Mouse (Mus musculus) liver, adult 2 months (tissue): Measurements from ENCODE around the gene Sgsm2. TPM values are rescaled to one million over a fixed set of nuclear protein-coding genes. Genes with fewer than 3 reads are reported as not detected.

ENCODE experiments used
- DNase-seq: peaks from one replicate; pipeline ENCODE4 v3.0.0-alpha.2; 2011; ENCODE audit warnings: low read depth, low spot score; ENCODE audit errors: extremely low read depth
- H3K27ac ChIP-seq: fragments of 200-500 bp; replicated peaks from 2 replicates; pipeline ENCODE4 v1.5.1; 2012; ENCODE audit warnings: low read depth, mild to moderate bottlenecking, control low read depth, inconsistent platforms, low read length; ENCODE audit not compliant: insufficient read depth
- H3K27me3 ChIP-seq: fragments of 200-500 bp; 2 replicates; pipeline ENCODE4 v1.6.1; 2012; ENCODE audit warnings: mild to moderate bottlenecking, moderate library complexity, low read length, inconsistent platforms; ENCODE audit not compliant: control insufficient read depth, insufficient read depth
- H3K36me3 ChIP-seq: fragments of 200-500 bp; 2 replicates; pipeline ENCODE4 v1.6.1; 2012; ENCODE audit warnings: low read length, inconsistent platforms; ENCODE audit not compliant: control insufficient read depth, insufficient read depth
- H3K4me1 ChIP-seq: fragments of 200-500 bp; 2 replicates; pipeline ENCODE4 v1.6.1; 2011; ENCODE audit warnings: low read length; ENCODE audit not compliant: control insufficient read depth, insufficient read depth
- H3K4me3 ChIP-seq: fragments of 200-500 bp; 2 replicates; pipeline ENCODE4 v1.5.1; 2011; ENCODE audit warnings: low read depth, mild to moderate bottlenecking, control low read depth, low read length, moderate library complexity; ENCODE audit not compliant: insufficient read depth
- H3K79me2 ChIP-seq: fragments of 200-500 bp; 2 replicates; pipeline ENCODE4 v1.6.1; 2012; ENCODE audit warnings: inconsistent platforms, mild to moderate bottlenecking, low read length, moderate library complexity; ENCODE audit not compliant: control insufficient read depth, insufficient read depth
- H3K9ac ChIP-seq: fragments of 200-500 bp; 2 replicates; pipeline ENCODE4 v1.6.1; 2012; ENCODE audit warnings: low read depth, mild to moderate bottlenecking, control low read depth, inconsistent platforms, low read length
- CTCF ChIP-seq: fragments of 200-500 bp; IDR thresholded peaks from 2 replicates; pipeline ENCODE4 v1.5.1; 2011; ENCODE audit warnings: low read depth, low read length, control low read depth
- POLR2A ChIP-seq: fragments of 200-500 bp; IDR thresholded peaks from 2 replicates; pipeline ENCODE4 v1.6.1; 2011; ENCODE audit warnings: low read length, control low read depth; ENCODE audit not compliant: insufficient read depth; ENCODE audit errors: extremely low read depth
- WGBS: fragments of 180-500 bp; shearing (Covaris S2); methylation state at CpG from one replicate; pipeline ENCODE4 v1.1.7; 2018; 5-methylcytosine and 5-hydroxymethylcytosine counted together
- polyA plus RNA-seq: library from polyadenylated mRNA; depleted of rRNA; stranded (reverse); fragments of >200 nt; gene quantifications from 2 replicates; pipeline ENCODE4 v1.2.3, GENCODE M21; 2012
- total RNA-seq: library from RNA; depleted of rRNA; stranded (reverse); fragments of >200 nt; gene quantifications from 2 replicates; pipeline ENCODE4 v1.2.3, GENCODE M21; 2014

The Sgsm2 gene
- total and polyA plus RNA-seq, 2 experiments: 1.5 to 7.5 TPM

DNA sequence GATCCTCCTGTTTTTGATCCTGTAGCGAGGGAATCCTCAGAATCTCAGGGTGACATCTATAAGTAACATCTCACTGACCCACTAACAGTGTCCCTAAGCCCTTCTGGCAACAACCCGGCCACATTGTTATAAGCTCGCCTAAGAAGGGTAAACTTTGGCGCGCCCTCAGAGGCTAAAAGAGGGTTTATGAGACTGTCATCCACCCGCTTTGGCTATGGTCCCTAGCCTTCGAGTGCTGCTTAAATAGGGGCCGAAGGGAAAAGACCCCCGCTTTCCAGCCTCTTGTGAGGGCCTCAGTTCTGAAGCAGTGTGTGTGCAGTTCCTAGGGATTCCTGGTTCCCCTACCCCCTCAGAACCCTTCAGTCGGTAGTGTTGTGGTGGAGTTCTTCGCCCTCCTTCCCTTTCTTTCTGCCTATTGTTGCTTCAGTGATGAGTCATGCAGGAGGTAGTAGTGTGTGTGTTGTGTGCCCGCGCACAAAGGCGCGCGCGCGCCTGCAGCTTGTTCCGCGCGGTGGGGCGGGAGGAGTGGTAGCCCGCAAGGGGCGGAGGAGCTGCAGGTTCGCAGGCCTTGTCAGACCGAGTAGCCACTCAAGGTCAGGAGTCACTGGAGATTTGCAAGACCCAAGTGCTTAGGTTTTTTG lies 64.2 kb downstream of the Sgsm2 start:
- peak; percentile 43 for DNase-seq
- Histone ChIP-seq H3K79me2 (peaks cover 35% of the 10 kb centered on the region), H3K4me3 (peak overlapping the region; percentile 38), H3K27me3 (no peaks in the 10 kb centered on the region), H3K9ac (peak overlapping the region; percentile 51), H3K27ac (peak overlapping the region; percentile 80), H3K36me3 (no peaks in the 10 kb centered on the region), H3K4me1 (peaks cover 33% of the 10 kb centered on the region)
- TF ChIP-seq CTCF (no peak), POLR2A (no peak)
- 2% methylated on average over 26 of the region's 26 CpGs for WGBS

DNA sequence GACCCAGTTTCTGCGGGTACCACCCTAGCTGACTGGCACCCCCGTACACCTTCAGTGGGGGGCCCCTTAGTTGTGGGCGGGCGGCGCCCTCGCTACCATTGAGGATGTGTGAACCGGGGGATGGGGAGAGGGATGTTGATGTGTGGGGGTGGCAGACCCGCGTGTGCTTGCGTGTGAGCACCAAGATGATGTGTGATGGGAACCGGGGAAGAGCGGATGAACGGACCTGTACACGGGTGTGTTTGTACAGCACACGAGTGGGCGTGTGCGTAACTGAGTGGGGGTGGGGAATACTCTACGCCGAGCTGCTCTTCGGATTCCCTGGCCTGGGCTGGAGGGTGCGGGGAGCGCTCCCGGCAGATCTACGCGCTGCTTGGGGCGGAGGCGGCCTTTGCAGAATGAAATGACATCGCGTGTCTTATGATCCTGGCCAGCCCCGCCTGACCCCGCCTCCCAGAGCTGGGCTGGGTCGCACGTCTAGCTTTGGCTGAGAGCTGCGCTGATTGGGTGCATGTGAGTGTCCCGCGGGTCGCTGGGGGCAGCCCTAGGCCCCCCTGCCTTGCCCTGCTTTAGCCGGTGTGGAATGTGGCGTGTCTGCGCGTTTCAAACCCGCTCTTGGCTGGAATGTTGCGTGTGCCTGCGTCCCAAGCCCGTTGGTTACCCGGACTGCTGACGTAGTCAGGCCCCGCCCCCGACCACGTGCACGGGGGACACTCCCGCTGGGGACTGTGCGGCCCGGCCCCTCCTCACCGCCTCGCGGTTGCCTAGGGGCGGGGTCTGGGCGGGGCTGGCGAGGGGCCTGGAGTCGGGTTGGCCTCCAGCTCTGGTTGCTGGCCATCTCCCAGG lies 65.0 kb downstream of the Sgsm2 start:
- Histone ChIP-seq H3K4me1 (peaks cover 35% of the 10 kb centered on the region), H3K36me3 (no peaks in the 10 kb centered on the region), H3K27me3 (no peaks in the 10 kb centered on the region), H3K27ac (peak overlapping the region; percentile 85), H3K4me3 (peak overlapping the region; percentile 79), H3K79me2 (peaks cover 35% of the 10 kb centered on the region), H3K9ac (peak overlapping the region; percentile 94)
- DNase-seq: peak; percentile 95
- under 1% methylated on average over 61 of the region's 61 CpGs for whole genome bisulfite sequencing
- TF ChIP-seq CTCF (no peak), POLR2A (peak; percentile 92)

DNA sequence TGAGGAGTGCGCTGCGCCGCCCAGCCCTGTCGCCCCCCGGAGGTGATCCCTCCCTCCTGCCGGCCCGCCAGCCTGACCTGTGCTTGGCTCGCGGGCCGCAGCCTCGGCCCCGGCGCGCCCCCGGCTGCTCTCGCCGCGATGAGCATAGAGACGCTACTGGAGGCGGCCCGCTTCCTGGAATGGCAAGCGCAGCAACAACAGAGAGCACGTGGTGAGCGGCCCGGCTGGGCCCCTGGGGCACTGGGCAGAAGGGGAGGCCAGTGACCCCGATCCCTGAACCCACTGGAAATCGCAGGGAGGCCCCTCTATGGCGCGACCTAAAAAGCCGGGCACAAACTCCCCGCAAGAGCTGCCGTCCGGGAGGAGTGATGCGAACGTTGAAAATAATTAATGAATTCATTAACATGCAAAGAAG lies 65.7 kb downstream of the Sgsm2 start:
- H3K9ac ChIP-seq: peak overlapping the region; percentile 94
- H3K36me3 ChIP-seq: no peaks in the 10 kb centered on the region
- peak overlapping the region; percentile 79 for H3K4me3 ChIP-seq
- peak overlapping the region; percentile 85 for H3K27ac ChIP-seq
- H3K27me3 ChIP-seq: no peaks in the 10 kb centered on the region
- H3K79me2 ChIP-seq: peaks cover 30% of the 10 kb centered on the region
- TF ChIP-seq CTCF: no peak
- TF ChIP-seq POLR2A: no peak
- peak; percentile 62 for DNase-seq
- WGBS: 1% methylated on average over 35 of the region's 35 CpGs
- H3K4me1 ChIP-seq: peaks cover 39% of the 10 kb centered on the region

GRCm38 (mm10) chr11:74830256-74831161 lies 66.4 kb downstream of the Sgsm2 start, which contains the start of gene Mnt:
Mnt (plus strand) TSS chr11:74830920.
- peaks cover 43% of the 10 kb centered on the region for H3K4me1 ChIP-seq
- peak; percentile 98 for DNase-seq
- TF ChIP-seq POLR2A (peak; percentile 7; the same call in 1 of the 2 replicates), CTCF (no peak; the same call in 1 of the 2 replicates)
- H3K36me3 ChIP-seq: no peaks in the 10 kb centered on the region
- peak within 1 kb of the TSS; percentile 79 for H3K4me3 ChIP-seq
- peaks cover 23% of the 10 kb centered on the region; the same call in 1 of the 2 replicates for H3K79me2 ChIP-seq
- peak within 1 kb of the TSS; percentile 94 for H3K9ac ChIP-seq
- H3K27ac ChIP-seq: peak within 1 kb of the TSS; percentile 99
- WGBS: under 1% methylated on average over 70 of the region's 70 CpGs
- H3K27me3 ChIP-seq: no peaks in the 10 kb centered on the region

GRCm38 (mm10) chr11:74829812-74830211 lies 67.0 kb downstream of the Sgsm2 start:
- Histone ChIP-seq H3K4me1 (peaks cover 43% of the 10 kb centered on the region), H3K27me3 (no peaks in the 10 kb centered on the region), H3K27ac (peak overlapping the region; percentile 94), H3K36me3 (no peaks in the 10 kb centered on the region), H3K9ac (peak overlapping the region; percentile 53), H3K79me2 (peaks cover 21% of the 10 kb centered on the region; the same call in 1 of the 2 replicates), H3K4me3 (peak overlapping the region; percentile 33)
- under 1% methylated on average over 20 of the region's 20 CpGs for WGBS
- TF ChIP-seq POLR2A (peak; percentile 18; the same call in 1 of the 2 replicates), CTCF (peak; percentile 38; the same call in 1 of the 2 replicates)
- DNase-seq: peak; percentile 86
